Mouse (Mus musculus) liver, embryonic 11.5 days (tissue): ENCODE data around the gene Mup12. TPM values are rescaled to one million over a fixed set of nuclear protein-coding genes. Genes with fewer than 3 reads are reported as not detected.
"Not testable (repeated sequence)": the region's sequence is repeated elsewhere in the genome, so short reads cannot be mapped to it uniquely, and the experiment has no call there.

Experiments used
- ATAC-seq: fragments of 200-750 bp; cut with Nextera tagmentation; replicated peaks from 2 replicates; pipeline ENCODE4 v1.8.0; 2017; ENCODE audit warnings: moderate number of reproducible peaks, mild to moderate bottlenecking, moderate TSS enrichment, moderate library complexity; ENCODE audit not compliant: low FRiP score
- DNase-seq: peaks from one replicate; pipeline ENCODE4 v3.0.0-alpha.2; 2017; ENCODE audit warnings: low spot score
- H3K27ac ChIP-seq: fragments of 300-500 bp; sonication (generic); 2 replicates; pipeline ENCODE4 v1.5.1; 2014; ENCODE audit warnings: mild to moderate bottlenecking, low read depth, low read length, control low read depth
- H3K27me3 ChIP-seq: fragments of 300-500 bp; sonication (generic); replicated peaks from 2 replicates; pipeline ENCODE4 v1.6.1; 2014; ENCODE audit warnings: low read length, mixed read lengths; ENCODE audit not compliant: control insufficient read depth, insufficient read depth
- H3K36me3 ChIP-seq: fragments of 300-500 bp; sonication (generic); 2 replicates; pipeline ENCODE4 v1.6.1; 2014; ENCODE audit warnings: mild to moderate bottlenecking, low read length, moderate library complexity, mixed read lengths; ENCODE audit not compliant: control insufficient read depth, insufficient read depth
- H3K4me1 ChIP-seq: fragments of 300-500 bp; sonication (generic); replicated peaks from 2 replicates; pipeline ENCODE4 v1.6.1; 2014; ENCODE audit warnings: low read length, mixed read lengths; ENCODE audit not compliant: control insufficient read depth, insufficient read depth
- H3K4me2 ChIP-seq: fragments of 300-500 bp; sonication (generic); 2 replicates; pipeline ENCODE4 v1.6.1; 2014; ENCODE audit warnings: mild to moderate bottlenecking, control low read depth, moderate library complexity
- H3K4me3 ChIP-seq: fragments of 300-500 bp; sonication (generic); 2 replicates; pipeline ENCODE4 v1.5.1; 2014; ENCODE audit warnings: low read depth, low read length, control low read depth
- H3K9ac ChIP-seq: fragments of 300-500 bp; sonication (generic); 2 replicates; pipeline ENCODE4 v1.6.1; 2014; ENCODE audit warnings: low read depth, low read length, control low read depth
- H3K9me3 ChIP-seq: fragments of 300-500 bp; sonication (generic); 2 replicates; pipeline ENCODE4 v1.6.1; 2016; ENCODE audit warnings: low read length, inconsistent platforms, mixed read lengths; ENCODE audit not compliant: control insufficient read depth
- WGBS: fragments of 180-500 bp; shearing (Covaris S2); extraction: QIAGEN DNeasy Blood & Tissue Kit; methylation state at CpG from one replicate; pipeline ENCODE4 v1.1.7; 2014; 5-methylcytosine and 5-hydroxymethylcytosine counted together
- polyA plus RNA-seq: library from polyadenylated mRNA; unstranded; fragments of >200 nt; fragmentation: Nextera tagmentation; extraction: Ambion mirVana; gene quantifications from 2 replicates; pipeline ENCODE4 v1.2.1, GENCODE M21; 2014

The Mup12 gene
- not detected in 2 replicates for polyA plus RNA-seq

GRCm38 (mm10) chr4:60741226-60741625, at the start of gene Mup12:
Gene Mup12, minus strand, starts transcription at chr4:60741326.
- H3K27me3 ChIP-seq, H3K9me3 ChIP-seq, ATAC-seq, DNase-seq, H3K4me3 ChIP-seq, H3K4me1 ChIP-seq, H3K9ac ChIP-seq, H3K36me3 ChIP-seq, H3K4me2 ChIP-seq, H3K27ac ChIP-seq: not testable (repeated sequence)
- 89% methylated on average over 2 of the region's 4 CpGs for WGBS

Other genes starting within 250 kb of the Mup12 start
- gene Mup1, start 239.4 kb downstream of the Mup12 start, polyA plus RNA-seq = not detected in 2 replicates
- not detected in 2 replicates for gene Mup10, start 159.1 kb downstream of the Mup12 start, polyA plus RNA-seq
- gene Mup11, start 78.9 kb downstream of the Mup12 start, polyA plus RNA-seq = not detected in 2 replicates
- not detected in 2 replicates for gene Mup22, start 80.1 kb upstream of the Mup12 start, polyA plus RNA-seq